Mouse (Mus musculus) ovary, adult 10 weeks (tissue): Measurements from ENCODE around the gene Tex10. TPM values are rescaled to one million over a fixed set of nuclear protein-coding genes. Genes with fewer than 3 reads are reported as not detected.

Experiments
- polyA plus RNA-seq: library from polyadenylated mRNA; stranded (reverse); fragments of 350-450 nt; fragmentation: Illumina TruSeq; extraction: RNeasy Lipid Tissue Mini Kit (QIAGEN cat#74804); gene quantifications from one replicate; pipeline ENCODE4 v1.2.3, GENCODE M21; 2014

Tex10 gene
- polyA plus RNA-seq, result 79.7 TPM

DNA sequence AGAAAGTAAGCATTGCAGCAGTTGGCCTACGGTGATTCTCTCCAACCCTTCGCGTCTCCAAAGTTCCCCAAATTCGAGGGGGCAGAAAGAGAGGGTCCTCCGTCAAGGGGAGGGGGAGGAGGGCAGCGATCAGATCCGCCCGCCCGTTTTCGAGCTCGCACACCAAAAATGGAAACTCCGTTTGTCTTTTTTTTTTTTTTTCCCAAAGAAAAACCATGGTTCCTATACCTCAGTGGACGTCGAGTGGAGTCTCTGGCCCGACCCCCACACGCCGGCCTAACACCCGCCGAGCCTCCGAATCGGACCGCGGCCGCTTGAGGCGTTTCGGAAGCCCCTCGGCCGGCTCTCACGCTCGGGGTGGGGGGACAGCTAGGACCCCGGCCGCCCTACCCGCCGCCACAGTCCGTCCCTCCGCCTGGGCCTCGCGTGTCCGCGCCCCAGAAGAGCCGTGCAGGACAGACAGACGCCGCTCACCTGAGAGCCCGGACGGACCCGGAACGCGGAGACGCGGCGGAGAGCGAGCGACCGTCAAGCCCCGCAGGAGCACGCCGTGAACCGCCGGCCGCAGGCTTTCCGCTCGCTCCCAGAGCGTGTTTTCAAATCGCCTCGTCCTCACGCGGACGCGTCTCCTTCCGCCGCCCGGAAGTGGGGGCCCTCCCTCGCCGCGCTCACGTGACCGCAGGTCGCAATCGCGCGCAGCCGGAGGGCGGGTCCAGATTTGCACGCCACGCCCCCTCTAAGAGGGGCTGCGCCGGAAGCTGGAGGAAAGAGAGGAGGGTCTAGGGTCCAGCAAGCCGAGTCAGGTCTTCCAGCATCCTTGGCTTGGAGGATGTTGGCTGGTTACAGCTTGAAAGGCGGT is at the start of gene Tex10:
Gene Tex10 (minus strand): TSS at position 668 of the 859 bp plus-strand sequence.

Other genes starting within 250 kb of the Tex10 start
- gene Erp44, start 193.9 kb downstream of the Tex10 start, polyA plus RNA-seq, result 240 TPM
- gene Invs, start 193.7 kb downstream of the Tex10 start, polyA plus RNA-seq, result 15.8 TPM
- 12.6 TPM for gene Msantd3, start 66.5 kb upstream of the Tex10 start, polyA plus RNA-seq
- 58.3 TPM for gene Tmeff1, start 111.7 kb upstream of the Tex10 start, polyA plus RNA-seq
- gene Cavin4, start 190.1 kb upstream of the Tex10 start, polyA plus RNA-seq, result not detected